Mouse (Mus musculus): Measurements from ENCODE around the gene Fmo6. TPM values are rescaled to one million over a fixed set of nuclear protein-coding genes. Genes with fewer than 3 reads are reported as not detected.

The Fmo6 gene
- polyA plus RNA-seq (2014; fragmentation: Illumina TruSeq; extraction: RNeasy Lipid Tissue Mini Kit (QIAGEN cat#74804); ENCODE audit: low read depth, low replicate concordance): not detected

GRCm38 (mm10) chr1:162937415-162937814 lies at the start of gene Fmo6:
Gene Fmo6, minus strand, starts transcription at chr1:162937515.

DNA sequence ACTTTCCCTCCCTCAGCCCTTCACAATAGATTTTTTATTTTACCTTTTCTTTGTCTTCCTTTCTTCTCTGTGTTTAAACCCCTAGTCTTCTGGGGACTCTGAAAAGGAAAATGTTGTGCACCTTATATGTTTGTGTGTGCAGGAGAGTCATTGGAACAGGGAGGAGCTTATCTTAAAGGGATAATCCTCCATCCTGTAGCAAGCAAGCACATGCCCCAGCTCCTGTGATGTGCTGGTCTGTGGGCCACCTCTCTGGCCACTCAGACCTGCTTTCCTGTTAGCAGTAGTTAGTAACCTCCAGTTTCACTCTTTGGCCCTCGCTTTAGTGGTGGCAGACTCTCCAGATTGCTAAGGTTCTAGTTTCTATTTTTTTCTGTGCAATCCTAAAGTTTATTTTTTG lies 47.1 kb upstream of the Fmo6 start, which contains the start of gene Fmo3:
Fmo3 (minus strand) TSS at position 101 of the 400 bp plus-strand sequence.

GRCm38 (mm10) chr1:162897838-162898811 lies 39.2 kb downstream of the Fmo6 start, which contains the start of gene Fmo2:
Gene Fmo2, minus strand, starts transcription at chr1:162898726.

Other genes with a start within 250 kb of the Fmo6 start
- gene Prrc2c, start 197.0 kb downstream of the Fmo6 start, polyA plus RNA-seq (2014; fragmentation: Illumina TruSeq; extraction: RNeasy Lipid Tissue Mini Kit (QIAGEN cat#74804); ENCODE audit: low read depth, low replicate concordance): 35.7 TPM
- gene Fmo4, start 123.5 kb downstream of the Fmo6 start, polyA plus RNA-seq (2014; fragmentation: Illumina TruSeq; extraction: RNeasy Lipid Tissue Mini Kit (QIAGEN cat#74804); ENCODE audit: low read depth, low replicate concordance): 81.0 TPM
- 2,496 TPM for gene Fmo1, start 70.9 kb downstream of the Fmo6 start, polyA plus RNA-seq (2014; fragmentation: Illumina TruSeq; extraction: RNeasy Lipid Tissue Mini Kit (QIAGEN cat#74804); ENCODE audit: low read depth, low replicate concordance)
- gene Fmo2, start 38.8 kb downstream of the Fmo6 start, polyA plus RNA-seq (2014; fragmentation: Illumina TruSeq; extraction: RNeasy Lipid Tissue Mini Kit (QIAGEN cat#74804); ENCODE audit: low read depth, low replicate concordance): 791 TPM
- 1.8 TPM for gene Fmo3, start 47.0 kb upstream of the Fmo6 start, polyA plus RNA-seq (2014; fragmentation: Illumina TruSeq; extraction: RNeasy Lipid Tissue Mini Kit (QIAGEN cat#74804); ENCODE audit: low read depth, low replicate concordance)
- not detected for gene Mroh9, start 148.2 kb upstream of the Fmo6 start, polyA plus RNA-seq (2014; fragmentation: Illumina TruSeq; extraction: RNeasy Lipid Tissue Mini Kit (QIAGEN cat#74804); ENCODE audit: low read depth, low replicate concordance)

All from kidney, adult 10 weeks (tissue).